Mouse (Mus musculus) heart, adult 2 months (tissue): ENCODE results near the gene Tfrc. TPM values are rescaled to one million over a fixed set of nuclear protein-coding genes. Genes with fewer than 3 reads are reported as not detected.

Source experiments
- DNase-seq, 2 experiments: peaks; one replicate each; pipeline ENCODE4 v3.0.0; 2021
- H3K27ac ChIP-seq: fragments of 200-600 bp; 2 replicates; pipeline ENCODE4 v1.8.1; 2022
- H3K27me3 ChIP-seq: fragments of 200-500 bp; 2 replicates; pipeline ENCODE4 v1.6.1; 2012; ENCODE audit warnings: mild to moderate bottlenecking, low read length, inconsistent platforms, mixed read lengths; ENCODE audit not compliant: control insufficient read depth, insufficient read depth
- H3K36me3 ChIP-seq: fragments of 200-500 bp; 2 replicates; pipeline ENCODE4 v1.6.1; 2012; ENCODE audit warnings: low read length, inconsistent platforms; ENCODE audit not compliant: control insufficient read depth, insufficient read depth
- H3K4me1 ChIP-seq: fragments of 200-500 bp; 2 replicates; pipeline ENCODE4 v1.6.1; 2011; ENCODE audit warnings: low read length; ENCODE audit not compliant: control insufficient read depth, insufficient read depth
- H3K4me3 ChIP-seq: fragments of 200-600 bp; 2 replicates; pipeline ENCODE4 v1.8.1; 2022
- H3K79me2 ChIP-seq: fragments of 200-500 bp; replicated peaks from 2 replicates; pipeline ENCODE4 v1.6.1; 2012; ENCODE audit warnings: mild to moderate bottlenecking, inconsistent platforms, low read length, moderate library complexity, mixed read lengths; ENCODE audit not compliant: control insufficient read depth, insufficient read depth
- H3K9ac ChIP-seq: fragments of 200-500 bp; 2 replicates; pipeline ENCODE4 v1.6.1; 2012; ENCODE audit warnings: low read depth, mild to moderate bottlenecking, control low read depth, inconsistent platforms, low read length, mixed read lengths
- CTCF ChIP-seq: fragments of 200-600 bp; IDR thresholded peaks from 2 replicates; pipeline ENCODE4 v1.8.1; 2022; ENCODE audit warnings: antibody characterized with exemption, mild to moderate bottlenecking, moderate library complexity
- EP300 ChIP-seq: fragments of 200-500 bp; IDR thresholded peaks from 2 replicates; pipeline ENCODE4 v1.6.1; 2011; ENCODE audit warnings: low read depth, low read length, control low read depth; ENCODE audit not compliant: insufficient read depth
- POLR2A ChIP-seq: fragments of 200-500 bp; IDR thresholded peaks from 2 replicates; pipeline ENCODE4 v1.6.1; 2011; ENCODE audit warnings: mild to moderate bottlenecking, low read depth, low read length, control low read depth; ENCODE audit not compliant: insufficient read depth
- WGBS: fragments of 180-500 bp; shearing (Covaris S2); methylation state at CpG from one replicate; pipeline ENCODE4 v1.1.7; 2018; 5-methylcytosine and 5-hydroxymethylcytosine counted together
- intact Hi-C: fragments of 180-260 bp; cut with DNase I; formaldehyde crosslinking; loops from one replicate; pipeline ENCODE4 v1.15.1; 2025
- polyA plus RNA-seq: library from polyadenylated mRNA; depleted of rRNA; stranded (reverse); fragments of >200 nt; gene quantifications from 2 replicates; pipeline ENCODE4 v1.2.3, GENCODE M21; 2012
- total RNA-seq, 2 experiments: library from RNA; stranded (reverse); gene quantifications; 2 replicates each; pipeline ENCODE4 v1.2.3; 2021

Tfrc gene
- total and polyA plus RNA-seq, 3 experiments: 27.8 to 85.7 (median 51.3) TPM

GRCm38 (mm10) chr16:32634183-32634582 lies 25.5 kb downstream of the Tfrc start:
- 81% methylated on average over 5 of the region's 5 CpGs for WGBS
- no peak overlapping the region for H3K27ac ChIP-seq

GRCm38 (mm10) chr16:32635314-32635713 lies 26.6 kb downstream of the Tfrc start:
- no peak for DNase-seq
- peaks cover 6% of the 10 kb centered on the region for H3K36me3 ChIP-seq
- no peaks in the 10 kb centered on the region for H3K79me2 ChIP-seq
- H3K27ac ChIP-seq: no peak overlapping the region
- WGBS: 79% methylated on average over 3 of the region's 3 CpGs
- peak; percentile 25 for TF ChIP-seq CTCF
- no peak for TF ChIP-seq EP300
- intact Hi-C loops: no loop called here
- H3K27me3 ChIP-seq: no peaks in the 10 kb centered on the region
- H3K9ac ChIP-seq: no peak overlapping the region
- no peaks in the 10 kb centered on the region for H3K4me1 ChIP-seq
- no peak overlapping the region for H3K4me3 ChIP-seq

More at GRCm38 (mm10) chr16:32634183-32634582, 25.5 kb downstream of the Tfrc start:
- DNase-seq: no peak
- H3K4me3 ChIP-seq: no peak overlapping the region
- no peaks in the 10 kb centered on the region for H3K4me1 ChIP-seq
- no peaks in the 10 kb centered on the region for H3K79me2 ChIP-seq
- intact Hi-C loops: no loop called here
- H3K27me3 ChIP-seq: no peaks in the 10 kb centered on the region
- no peak for TF ChIP-seq CTCF
- TF ChIP-seq POLR2A: no peak
- no peak for TF ChIP-seq EP300
- peaks cover 6% of the 10 kb centered on the region for H3K36me3 ChIP-seq
- no peak overlapping the region for H3K9ac ChIP-seq

- Histone ChIP-seq H3K9ac (no peak overlapping the region), H3K79me2 (no peaks in the 10 kb centered on the region), H3K27me3 (no peaks in the 10 kb centered on the region), H3K4me1 (no peaks in the 10 kb centered on the region), H3K27ac (no peak overlapping the region), H3K36me3 (peaks cover 6% of the 10 kb centered on the region), H3K4me3 (no peak overlapping the region)
- 72% methylated on average over 3 of the region's 3 CpGs for WGBS
- TF ChIP-seq EP300 (no peak), POLR2A (no peak), CTCF (no peak)
- intact Hi-C loops: no loop called here
- DNase-seq: no peak
Measured at GRCm38 (mm10) chr16:32636331-32636730, 27.6 kb downstream of the Tfrc start.

GRCm38 (mm10) chr16:32636871-32637521 lies 28.3 kb downstream of the Tfrc start:
- intact Hi-C loops: no loop called here
- Histone ChIP-seq H3K4me1 (no peaks in the 10 kb centered on the region), H3K27ac (no peak overlapping the region), H3K27me3 (no peaks in the 10 kb centered on the region), H3K79me2 (no peaks in the 10 kb centered on the region), H3K36me3 (peaks cover 4% of the 10 kb centered on the region), H3K4me3 (no peak overlapping the region), H3K9ac (no peak overlapping the region)
- 29% methylated on average over 6 of the region's 6 CpGs for WGBS
- no peak for DNase-seq
- TF ChIP-seq POLR2A: no peak
- no peak for TF ChIP-seq EP300
- TF ChIP-seq CTCF: no peak

- 12% methylated on average over 8 of the region's 8 CpGs for WGBS
- no peak overlapping the region for H3K9ac ChIP-seq
- H3K27me3 ChIP-seq: no peaks in the 10 kb centered on the region
Measured at GRCm38 (mm10) chr16:32638476-32638875, 29.8 kb downstream of the Tfrc start.

GRCm38 (mm10) chr16:32640096-32640495 lies 31.4 kb downstream of the Tfrc start:
- Histone ChIP-seq H3K4me1 (peaks cover 5% of the 10 kb centered on the region), H3K9ac (no peak overlapping the region), H3K79me2 (no peaks in the 10 kb centered on the region), H3K36me3 (no peaks in the 10 kb centered on the region), H3K4me3 (no peak overlapping the region), H3K27ac (no peak overlapping the region), H3K27me3 (no peaks in the 10 kb centered on the region)
- no peak for DNase-seq
- no peak for TF ChIP-seq POLR2A
- TF ChIP-seq EP300: no peak
- no peak for TF ChIP-seq CTCF
- WGBS: 30% methylated on average over 5 of the region's 5 CpGs
- intact Hi-C loops: no loop called here

More at GRCm38 (mm10) chr16:32638476-32638875, 29.8 kb downstream of the Tfrc start:
- H3K79me2 ChIP-seq: no peaks in the 10 kb centered on the region
- peak; percentile 80 to 82 for DNase-seq
- intact Hi-C loops: loop anchor here (1.0 kb wide), 2 partner anchors 44 to 51 kb away; no protein-coding TSS in a partner anchor
- no peaks in the 10 kb centered on the region for H3K36me3 ChIP-seq
- H3K27ac ChIP-seq: no peak overlapping the region
- 0 out of 2 replicates have a peak, but pooled peaks have one; percentile 39 for TF ChIP-seq EP300
- peak; percentile 96 for TF ChIP-seq CTCF
- no peak for TF ChIP-seq POLR2A
- no peak overlapping the region for H3K4me3 ChIP-seq
- no peaks in the 10 kb centered on the region for H3K4me1 ChIP-seq
